Mouse (Mus musculus) kidney, adult 2 months (tissue): Measurements from ENCODE around the gene Vmn1r81.

ENCODE experiments used
- CTCF ChIP-seq: fragments of 200-500 bp; conservative IDR thresholded peaks from 2 replicates; pipeline ENCODE4 v1.5.1; 2011; ENCODE audit warnings: low read depth, mild to moderate bottlenecking, control low read depth, low read length, moderate library complexity, mixed read lengths; ENCODE audit not compliant: insufficient read depth, insufficient read length
- POLR2A ChIP-seq: fragments of 200-500 bp; IDR thresholded peaks from one replicate; pipeline ENCODE4 v1.6.1; 2011; ENCODE audit warnings: low read depth, low read length, control low read depth

- TF ChIP-seq CTCF = no peak
- TF ChIP-seq POLR2A = no peak
Observed at GRCm38 (mm10) chr7:12204141-12204540, 63.9 kb downstream of the Vmn1r81 start.
